31 mouse cellular contexts compared by ENCODE assay signal in genomic region chr5:112039645-112040372, GRCm38 (mm10).
DNase-seq lines count a peak whose midpoint lies in the region; ATAC-seq and TF ChIP-seq lines count a peak whose summit lies in the region.
"Had no signal": no experiment of that assay in that cellular context is flagged by ENCODE, and none has a peak within 500 bp of the region (broad histone marks: within the 10 kb centered on the region; RNA-seq: fewer than 3 reads in every experiment).

No protein-coding gene starts in this region.

- 65% methylated on average over 10 of the region's 10 CpGs for WGBS in forebrain, embryonic 12.5 days
- WGBS in forebrain, embryonic 11.5 days = 79% methylated on average over 10 of the region's 10 CpGs
- WGBS in limb, embryonic 13.5 days = 59% methylated on average over 10 of the region's 10 CpGs
- 76% methylated on average over 10 of the region's 10 CpGs for whole genome bisulfite sequencing in limb, embryonic 10.5 days

- no peak overlapping the region for H3K4me3 ChIP-seq in forebrain, embryonic 12.5 days (replicated peaks)
- H3K4me3 ChIP-seq in forebrain, embryonic 11.5 days (ENCODE audit: low read depth, low read length) = no peak overlapping the region
- no peak overlapping the region for H3K4me3 ChIP-seq in limb, embryonic 13.5 days
- H3K4me3 ChIP-seq in limb, embryonic 10.5 days = no peak overlapping the region
- H3K4me3 ChIP-seq in myocyte = no peak overlapping the region
- H3K4me3 ChIP-seq: embryonic facial prominence, embryonic 15.5 days; gastrocnemius, adult 2 months; hindbrain, embryonic 10.5 days; hindbrain, embryonic 15.5 days; kidney, embryonic 15.5 days; layer of hippocampus, adult 2 months had no signal

- TF ChIP-seq POLR2A in myocyte (IDR thresholded peaks at IDR 0.05; ENCODE audit: insufficient read length, low read depth) = no peak

- no peak overlapping the region for H3K9ac ChIP-seq in forebrain, embryonic 12.5 days
- no peak overlapping the region for H3K9ac ChIP-seq in forebrain, embryonic 11.5 days (ENCODE audit: low read length)
- no peak overlapping the region for H3K9ac ChIP-seq in limb, embryonic 13.5 days
- H3K9ac ChIP-seq: embryonic facial prominence, embryonic 15.5 days; hindbrain, embryonic 15.5 days; kidney, embryonic 15.5 days; liver, embryonic 14.5 days; lung, embryonic 14.5 days had no signal

- no peaks in the 10 kb centered on the region for H3K79me2 ChIP-seq in myocyte (ENCODE audit: control insufficient read depth, insufficient read depth)

- DNase-seq in forebrain, embryonic 11.5 days (ENCODE audit: low spot score) = no peak
- DNase-seq in limb, embryonic 10.5 days (ENCODE audit: low spot score) = no peak
- peak; percentile 42 for DNase-seq in retina, postnatal 1 day
- DNase-seq in retina, embryonic 14.5 days (ENCODE audit: low spot score) = no peak
- no peak for DNase-seq in thymus, postnatal 10 days (ENCODE audit: low spot score in 2 of 2)
- DNase-seq: adrenal gland, postnatal 10 days; cerebellum, adult 11-12 months; cerebellum, postnatal 10 days; gastrocnemius, adult 2 months; heart, postnatal 14 days; kidney, adult 11 months; kidney, postnatal 36 days; left cerebral cortex, postnatal 4 days; liver; lung, embryonic 14.5 days; lung, postnatal 14 days; right cerebral cortex, postnatal 4 days; thymus, adult 18-20 months; thymus, postnatal 36 days had no signal

- no peak overlapping the region for H3ac ChIP-seq in myocyte (ENCODE audit: control insufficient read depth, insufficient read length)

- no peaks in the 10 kb centered on the region; the same call in 1 of the 2 replicates for H3K27me3 ChIP-seq in forebrain, embryonic 12.5 days
- H3K27me3 ChIP-seq in forebrain, embryonic 11.5 days (ENCODE audit: control insufficient read depth, insufficient read depth, low read length) = no peaks in the 10 kb centered on the region
- H3K27me3 ChIP-seq in limb, embryonic 13.5 days = peaks cover 46% of the 10 kb centered on the region
- peaks cover 67% of the 10 kb centered on the region for H3K27me3 ChIP-seq in limb, embryonic 10.5 days (ENCODE audit: low read depth, poor library complexity, severe bottlenecking)
- peaks cover 63% of the 10 kb centered on the region for H3K27me3 ChIP-seq in myocyte (ENCODE audit: control insufficient read depth, insufficient read depth, insufficient read length)
- H3K27me3 ChIP-seq: embryonic facial prominence, embryonic 15.5 days; hindbrain, embryonic 15.5 days had no signal

- no peaks in the 10 kb centered on the region for H3K36me3 ChIP-seq in forebrain, embryonic 12.5 days (replicated peaks)
- no peaks in the 10 kb centered on the region for H3K36me3 ChIP-seq in forebrain, embryonic 11.5 days (ENCODE audit: control insufficient read depth, insufficient read depth, low read length)
- no peaks in the 10 kb centered on the region for H3K36me3 ChIP-seq in limb, embryonic 13.5 days
- H3K36me3 ChIP-seq in limb, embryonic 10.5 days = no peaks in the 10 kb centered on the region
- H3K36me3 ChIP-seq in myocyte (ENCODE audit: control insufficient read depth, insufficient read depth) = no peaks in the 10 kb centered on the region
- H3K36me3 ChIP-seq: embryonic facial prominence, embryonic 15.5 days; hindbrain, embryonic 10.5 days; hindbrain, embryonic 15.5 days; kidney, embryonic 15.5 days had no signal

- H3K9me3 ChIP-seq in forebrain, embryonic 12.5 days = no peaks in the 10 kb centered on the region
- H3K9me3 ChIP-seq in forebrain, embryonic 11.5 days (ENCODE audit: control insufficient read depth, low read length) = no peaks in the 10 kb centered on the region
- H3K9me3 ChIP-seq in limb, embryonic 13.5 days = no peaks in the 10 kb centered on the region
- no peaks in the 10 kb centered on the region for H3K9me3 ChIP-seq in limb, embryonic 10.5 days (replicated peaks)
- H3K9me3 ChIP-seq: embryonic facial prominence, embryonic 15.5 days; hindbrain, embryonic 10.5 days; hindbrain, embryonic 15.5 days; kidney, embryonic 15.5 days had no signal

- no peak for ATAC-seq in forebrain, embryonic 12.5 days (ENCODE audit: low FRiP score)
- ATAC-seq in forebrain, embryonic 11.5 days (replicated peaks; ENCODE audit: low FRiP score) = no peak
- ATAC-seq in limb, embryonic 13.5 days (ENCODE audit: low FRiP score, low read depth) = no peak
- ATAC-seq: inflammation-experienced regulatory T-cells, adult 6 months; Patski had no signal

- H3K4me2 ChIP-seq in forebrain, embryonic 12.5 days = no peak overlapping the region
- H3K4me2 ChIP-seq in forebrain, embryonic 11.5 days (ENCODE audit: low read depth, low read length, severe bottlenecking) = no peak overlapping the region
- H3K4me2 ChIP-seq in limb, embryonic 13.5 days (replicated peaks) = no peak overlapping the region
- no peak overlapping the region for H3K4me2 ChIP-seq in myocyte (ENCODE audit: low read depth)
- H3K4me2 ChIP-seq: embryonic facial prominence, embryonic 15.5 days; hindbrain, embryonic 15.5 days; kidney, embryonic 15.5 days; lung, embryonic 14.5 days had no signal

- peaks cover 58% of the 10 kb centered on the region for H3K4me1 ChIP-seq in forebrain, embryonic 12.5 days
- peaks cover 23% of the 10 kb centered on the region for H3K4me1 ChIP-seq in forebrain, embryonic 11.5 days (replicated peaks; ENCODE audit: control insufficient read depth, insufficient read depth, low read length)
- no peaks in the 10 kb centered on the region for H3K4me1 ChIP-seq in limb, embryonic 13.5 days
- H3K4me1 ChIP-seq in limb, embryonic 10.5 days = peaks cover 21% of the 10 kb centered on the region

- peak overlapping the region; percentile 89 for H3K27ac ChIP-seq in forebrain, embryonic 12.5 days
- no peak overlapping the region for H3K27ac ChIP-seq in forebrain, embryonic 11.5 days (ENCODE audit: low read depth, low read length)
- H3K27ac ChIP-seq in limb, embryonic 13.5 days = peak overlapping the region; percentile 3; the same call in 1 of the 2 replicates
- H3K27ac ChIP-seq in limb, embryonic 10.5 days = no peak overlapping the region
- H3K27ac ChIP-seq: embryonic facial prominence, embryonic 15.5 days; gastrocnemius, adult 2 months; hindbrain, embryonic 15.5 days; kidney, embryonic 15.5 days; liver, embryonic 14.5 days; stomach, postnatal 0 days had no signal

TF ChIP-seq in myocyte, 11 proteins besides CTCF, POLR2A, EP300 and RAD21:
- TF ChIP-seq USF1 (IDR thresholded peaks at IDR 0.05; ENCODE audit: low read depth) (no peak), TCF3 (IDR thresholded peaks at IDR 0.05; ENCODE audit: insufficient read length, low read depth) (peak; percentile 53), SRF (IDR thresholded peaks at IDR 0.05; ENCODE audit: control insufficient read depth, insufficient read length, low read depth) (no peak), TCF12 (IDR thresholded peaks at IDR 0.05; ENCODE audit: insufficient read depth, poor library complexity, severe bottlenecking) (peak; percentile 43), MYOD1 (IDR thresholded peaks at IDR 0.05; ENCODE audit: control insufficient read depth in 1 of 3, insufficient read length in 2 of 3, low read depth in 2 of 3) (peak in 2 of 3 experiments; percentile 39 to 77), MYOG (IDR thresholded peaks at IDR 0.05; ENCODE audit: control insufficient read depth in 1 of 3, insufficient read depth in 1 of 3, insufficient read length in 2 of 3, low read depth in 2 of 3) (peak; percentile 16 to 90 (median 77))

Comparison
In these comparisons a context has a peak if more than half of its experiments do, and no peak if none do; other contexts are left out.
1. H3K27ac ChIP-seq: peak in forebrain, embryonic 12.5 days (single experiment) and limb, embryonic 13.5 days (single experiment); none in forebrain, embryonic 11.5 days (single experiment) and limb, embryonic 10.5 days (single experiment).